Mouse (Mus musculus) MEL (cell line): ENCODE results near the gene Lrrc19. TPM values are rescaled to one million over a fixed set of nuclear protein-coding genes. Genes with fewer than 3 reads are reported as not detected.
"Not testable (repeated sequence)": the region's sequence is repeated elsewhere in the genome, so short reads cannot be mapped to it uniquely, and the experiment has no call there.

ENCODE experiments used
- DNase-seq: peaks from one replicate; pipeline ENCODE4 v3.0.0; 2011; ENCODE audit warnings: low read depth, low spot score
- H3K27ac ChIP-seq: 2 replicates; pipeline ENCODE4 v1.5.1; 2012; ENCODE audit warnings: low read depth, mild to moderate bottlenecking, control low read depth, low read length, moderate library complexity; ENCODE audit not compliant: control insufficient read depth
- H3K27me3 ChIP-seq, 2 experiments: fragments of 150-350 bp in 1 of 2; sonication (generic) in 1 of 2; 2 replicates each; pipeline ENCODE4 v1.6.1; 2012; ENCODE audit warnings: low read length in 2 of 2, mild to moderate bottlenecking in 2 of 2, improper control_type of control experiment in 1 of 2, moderate library complexity in 1 of 2; ENCODE audit not compliant: insufficient read depth in 2 of 2, control insufficient read depth in 1 of 2
- H3K36me3 ChIP-seq, 2 experiments: 2 replicates each; pipeline ENCODE4 v1.6.1; 2012 to 2014; ENCODE audit warnings: low read length in 2 of 2, improper control_type of control experiment in 1 of 2, inconsistent platforms in 1 of 2, mild to moderate bottlenecking in 1 of 2; ENCODE audit not compliant: insufficient read depth in 2 of 2, control insufficient read depth in 1 of 2
- H3K4me1 ChIP-seq, 2 experiments: fragments of 150-350 bp in 1 of 2; sonication (generic) in 1 of 2; 2 replicates each; pipeline ENCODE4 v1.6.1; 2012; ENCODE audit warnings: low read length in 2 of 2, improper control_type of control experiment in 1 of 2, mild to moderate bottlenecking in 1 of 2; ENCODE audit not compliant: insufficient read depth in 2 of 2, control insufficient read depth in 1 of 2
- H3K4me3 ChIP-seq, 2 experiments: fragments of 150-350 bp in 1 of 2; sonication (generic) in 1 of 2; 2 replicates each; pipeline ENCODE4 v1.5.1; 2012; ENCODE audit warnings: low read depth in 2 of 2, low read length in 2 of 2, mild to moderate bottlenecking in 2 of 2, moderate library complexity in 2 of 2, control low read depth in 1 of 2, improper control_type of control experiment in 1 of 2; ENCODE audit not compliant: control insufficient read depth in 1 of 2, insufficient read depth in 1 of 2
- H3K79me2 ChIP-seq: 2 replicates; pipeline ENCODE4 v1.6.1; 2012; ENCODE audit warnings: mild to moderate bottlenecking, low read length, moderate library complexity; ENCODE audit not compliant: control insufficient read depth, poor library complexity, insufficient read depth
- H3K9ac ChIP-seq: 2 replicates; pipeline ENCODE4 v1.6.1; 2012; ENCODE audit warnings: low read depth, mild to moderate bottlenecking, control low read depth, low read length, moderate library complexity; ENCODE audit not compliant: control insufficient read depth, poor library complexity, severe bottlenecking
- H3K9me3 ChIP-seq: fragments of 150-350 bp; sonication (generic); replicated peaks from 2 replicates; pipeline ENCODE4 v1.6.1; 2012; ENCODE audit warnings: mild to moderate bottlenecking, low read length, improper control_type of control experiment, moderate library complexity; ENCODE audit not compliant: insufficient read depth
- CHD1 ChIP-seq: IDR thresholded peaks from 2 replicates; pipeline ENCODE4 v1.6.1; 2012; ENCODE audit warnings: low read depth, mild to moderate bottlenecking, inconsistent platforms, low read length, improper control_type of control experiment
- CHD2 ChIP-seq: IDR thresholded peaks from 2 replicates; pipeline ENCODE4 v1.6.1; 2011; ENCODE audit warnings: low read length, improper control_type of control experiment
- CTCF ChIP-seq, 3 experiments: IDR thresholded peaks in 2 of 3; conservative IDR thresholded peaks in 1 of 3; 2 replicates each; pipeline ENCODE4 v1.5.1; 2011 to 2012; ENCODE audit warnings: low read length in 3 of 3, low read depth in 2 of 3, mild to moderate bottlenecking in 2 of 3, improper control_type of control experiment in 1 of 3, inconsistent platforms in 1 of 3, mixed read lengths in 1 of 3, moderate library complexity in 1 of 3; ENCODE audit not compliant: control insufficient read depth in 1 of 3, insufficient read depth in 1 of 3, poor library complexity in 1 of 3, severe bottlenecking in 1 of 3
- GABPA ChIP-seq: IDR thresholded peaks from 2 replicates; pipeline ENCODE4 v1.6.1; 2012; ENCODE audit warnings: low read depth, mild to moderate bottlenecking, inconsistent platforms, low read length, improper control_type of control experiment, moderate library complexity
- GATA1 ChIP-seq: IDR thresholded peaks from 2 replicates; pipeline ENCODE4 v1.6.1; 2011; ENCODE audit warnings: low read depth, low read length, improper control_type of control experiment
- HCFC1 ChIP-seq: IDR thresholded peaks from 2 replicates; pipeline ENCODE4 v1.6.1; 2012; ENCODE audit warnings: low read depth, mild to moderate bottlenecking, inconsistent platforms, low read length, improper control_type of control experiment, moderate library complexity
- JUND ChIP-seq: IDR thresholded peaks from 2 replicates; pipeline ENCODE4 v1.6.1; 2011; ENCODE audit warnings: low read depth, mild to moderate bottlenecking, improper control_type of control experiment, low read length
- KAT2A ChIP-seq: conservative IDR thresholded peaks from 2 replicates; pipeline ENCODE4 v1.6.1; 2012; ENCODE audit warnings: low read depth, low read length, improper control_type of control experiment, inconsistent platforms
- MAX ChIP-seq: IDR thresholded peaks from 2 replicates; pipeline ENCODE4 v1.6.1; 2011; ENCODE audit warnings: low read length, improper control_type of control experiment
- MXI1 ChIP-seq: IDR thresholded peaks from 2 replicates; pipeline ENCODE4 v1.6.1; 2011; ENCODE audit warnings: mild to moderate bottlenecking, low read depth, low read length, improper control_type of control experiment
- MYB ChIP-seq: IDR thresholded peaks from 2 replicates; pipeline ENCODE4 v1.6.1; 2011; ENCODE audit warnings: mild to moderate bottlenecking, low read depth, low read length, improper control_type of control experiment
- MYC ChIP-seq: IDR thresholded peaks from 2 replicates; pipeline ENCODE4 v1.6.1; 2011; ENCODE audit warnings: low read depth, mild to moderate bottlenecking, low read length, improper control_type of control experiment, moderate library complexity
- RAD21 ChIP-seq: IDR thresholded peaks from 2 replicates; pipeline ENCODE4 v1.6.1; 2011; ENCODE audit warnings: mild to moderate bottlenecking, low read depth, low read length, improper control_type of control experiment
- SIN3A ChIP-seq: IDR thresholded peaks from 2 replicates; pipeline ENCODE4 v1.6.1; 2012; ENCODE audit warnings: low read length, improper control_type of control experiment, inconsistent platforms
- SMC3 ChIP-seq: IDR thresholded peaks from 2 replicates; pipeline ENCODE4 v1.6.1; 2011; ENCODE audit warnings: low read depth, low read length, improper control_type of control experiment
- TBP ChIP-seq: IDR thresholded peaks from 2 replicates; pipeline ENCODE4 v1.8.0; 2011; ENCODE audit warnings: low read depth, low read length, improper control_type of control experiment
- UBTF ChIP-seq: IDR thresholded peaks from 2 replicates; pipeline ENCODE4 v1.6.1; 2012; ENCODE audit warnings: low read depth, mild to moderate bottlenecking, inconsistent platforms, low read length, improper control_type of control experiment, moderate library complexity, borderline replicate concordance; ENCODE audit not compliant: insufficient read depth
- ZC3H11A ChIP-seq: IDR thresholded peaks from 2 replicates; pipeline ENCODE4 v1.6.1; 2012; ENCODE audit warnings: low read depth, mild to moderate bottlenecking, inconsistent platforms, low read length, improper control_type of control experiment
- ZKSCAN1 ChIP-seq: IDR thresholded peaks from 2 replicates; pipeline ENCODE4 v1.6.1; 2012; ENCODE audit warnings: low read depth, mild to moderate bottlenecking, inconsistent platforms, low read length, improper control_type of control experiment, moderate library complexity
- ZMIZ1 ChIP-seq: IDR thresholded peaks from 2 replicates; pipeline ENCODE4 v1.6.1; 2012; ENCODE audit warnings: low read depth, mild to moderate bottlenecking, inconsistent platforms, low read length, improper control_type of control experiment, moderate library complexity
- ZNF384 ChIP-seq: IDR thresholded peaks from 2 replicates; pipeline ENCODE4 v1.6.1; 2012; ENCODE audit warnings: low read depth, mild to moderate bottlenecking, inconsistent platforms, low read length, improper control_type of control experiment
- polyA plus RNA-seq, 2 experiments: library from polyadenylated mRNA; stranded (reverse) in 1 of 2; unstranded in 1 of 2; fragments of >175 nt in 1 of 2; fragments of >200 nt in 1 of 2; gene quantifications; 2 replicates each; pipeline versions ENCODE4 v1.2.1 to v1.2.4; 2012; ENCODE audit warnings: low replicate concordance in 2 of 2, low read depth in 1 of 2; ENCODE audit not compliant: insufficient read length in 2 of 2, insufficient read depth in 1 of 2, missing spikeins in 1 of 2
- total RNA-seq: library from RNA; depleted of rRNA; stranded (reverse); fragments of 300-350 nt; gene quantifications from 2 replicates; pipeline ENCODE4 v1.2.3, GENCODE M21; 2012

Lrrc19 gene
- total and polyA plus RNA-seq, 3 experiments = 0.04 TPM; not detected in 2

- TF ChIP-seq KAT2A (no peak), RAD21 (no peak), ZMIZ1 (no peak), SMC3 (no peak), TBP (no peak), CHD2 (no peak; the same call in none of the 2 replicates), CTCF (IDR thresholded peaks at IDR 0.05 in 2 of 3, conservative IDR thresholded peaks at IDR 0.05 in 1 of 3; ENCODE audit: control insufficient read depth in 1 of 3, insufficient read depth in 1 of 3, low read depth in 2 of 3, low read length in 3 of 3, poor library complexity in 1 of 3, severe bottlenecking in 1 of 3) (no peak), MYC (0 out of 2 replicates have a peak, but pooled peaks have one; percentile 22), GATA1 (peak; percentile 99), GABPA (no peak), MYB (no peak)
- TF ChIP-seq, all 39 proteins: peak for 10
Measured at GRCm38 (mm10) chr4:94691078-94691477, 41.1 kb upstream of the Lrrc19 start (continued).

GRCm38 (mm10) chr4:94689804-94690203 is 39.9 kb upstream of the Lrrc19 start:
- not testable (repeated sequence) for H3K9ac ChIP-seq, H3K9me3 ChIP-seq, DNase-seq, H3K27ac ChIP-seq, H3K79me2 ChIP-seq, H3K4me3 ChIP-seq, H3K27me3 ChIP-seq
- H3K36me3 ChIP-seq = peaks cover 0 to 26% of the 10 kb centered on the region in 2 experiments; a peak in 2 of 4 replicates
- H3K4me1 ChIP-seq = peaks cover 7 to 30% of the 10 kb centered on the region in 2 experiments
- peak; percentile 76 for TF ChIP-seq TBP

GRCm38 (mm10) chr4:94683305-94683704 is 33.4 kb upstream of the Lrrc19 start:
- no peak overlapping the region for H3K9ac ChIP-seq
- H3K36me3 ChIP-seq = peaks cover 0 to 17% of the 10 kb centered on the region in 2 experiments; a peak in 2 of 4 replicates
- no peak for TF ChIP-seq HCFC1
- TF ChIP-seq ZNF384 = no peak
- TF ChIP-seq JUND = no peak
- TF ChIP-seq ZMIZ1 = no peak
- TF ChIP-seq ZKSCAN1 = no peak
- TF ChIP-seq ZC3H11A = no peak
- TF ChIP-seq MXI1 = no peak
- TF ChIP-seq CHD1 = no peak
- no peak for TF ChIP-seq UBTF
- no peak for TF ChIP-seq RAD21
- TF ChIP-seq SIN3A = no peak
- TF ChIP-seq MAX = no peak
- TF ChIP-seq SMC3 = no peak
- TF ChIP-seq, all 39 proteins: peak for 0

More at GRCm38 (mm10) chr4:94683305-94683704, 33.4 kb upstream of the Lrrc19 start:
- Histone ChIP-seq H3K9me3 (no peaks in the 10 kb centered on the region), H3K4me1 (peaks cover 3 to 19% of the 10 kb centered on the region in 2 experiments; a peak in 3 of 4 replicates), H3K79me2 (no peaks in the 10 kb centered on the region), H3K27me3 (no peaks in the 10 kb centered on the region), H3K27ac (no peak overlapping the region), H3K4me3 (no peak overlapping the region)
- DNase-seq = no peak
